Mouse (Mus musculus) urinary bladder, postnatal 10 days (tissue): ENCODE measurements around the gene Itih5.

ENCODE experiments used
- DNase-seq: peaks from one replicate; pipeline ENCODE4 v3.0.0; 2022; ENCODE audit warnings: low spot score

Itih5 gene

DNA sequence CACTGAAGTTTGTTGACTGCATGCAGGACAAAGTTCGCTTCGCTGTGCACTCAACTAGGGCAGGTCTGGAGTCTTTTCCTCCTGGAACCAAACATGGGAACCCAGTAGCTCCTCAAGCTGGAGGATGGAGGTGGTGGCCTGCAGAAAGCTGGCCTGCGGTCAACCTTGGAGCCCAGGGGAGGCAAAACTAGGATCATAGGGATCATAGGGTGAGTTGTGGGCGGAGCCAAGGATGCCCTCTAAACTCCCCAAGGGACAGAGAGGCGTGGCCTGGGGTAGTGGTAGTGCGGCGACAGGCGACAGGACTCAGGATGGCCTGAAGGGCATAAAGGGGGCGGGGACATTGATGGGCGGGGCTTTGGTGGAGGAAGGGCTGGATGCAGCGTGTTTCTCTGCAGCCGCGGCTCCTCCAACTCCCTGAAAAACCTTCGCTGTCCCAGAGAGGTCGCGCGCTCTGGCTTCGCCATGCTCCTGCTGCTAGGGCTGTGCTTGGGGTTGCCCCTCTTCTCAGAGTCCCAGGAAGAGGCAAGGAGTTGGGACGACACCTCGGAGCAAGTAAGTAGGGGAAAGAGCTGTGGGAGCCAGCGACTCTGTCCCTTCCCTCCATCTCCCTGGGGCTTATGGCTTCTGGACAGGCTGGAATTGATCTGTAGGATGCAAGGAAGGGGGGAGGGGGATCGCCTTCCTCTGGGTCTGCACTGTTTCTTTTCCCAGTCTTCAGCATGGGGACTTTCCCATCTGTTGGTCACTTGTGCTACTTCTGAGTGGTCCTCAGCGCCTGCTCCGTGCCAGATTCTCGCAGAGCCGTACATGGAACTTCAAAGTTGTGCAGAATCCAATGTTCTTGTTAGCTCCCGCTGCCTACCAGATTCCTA lies at the start of gene Itih5:
TSS of gene Itih5 (plus strand) at position 371 of the 875 bp plus-strand sequence.
- DNase-seq: no peak

DNA sequence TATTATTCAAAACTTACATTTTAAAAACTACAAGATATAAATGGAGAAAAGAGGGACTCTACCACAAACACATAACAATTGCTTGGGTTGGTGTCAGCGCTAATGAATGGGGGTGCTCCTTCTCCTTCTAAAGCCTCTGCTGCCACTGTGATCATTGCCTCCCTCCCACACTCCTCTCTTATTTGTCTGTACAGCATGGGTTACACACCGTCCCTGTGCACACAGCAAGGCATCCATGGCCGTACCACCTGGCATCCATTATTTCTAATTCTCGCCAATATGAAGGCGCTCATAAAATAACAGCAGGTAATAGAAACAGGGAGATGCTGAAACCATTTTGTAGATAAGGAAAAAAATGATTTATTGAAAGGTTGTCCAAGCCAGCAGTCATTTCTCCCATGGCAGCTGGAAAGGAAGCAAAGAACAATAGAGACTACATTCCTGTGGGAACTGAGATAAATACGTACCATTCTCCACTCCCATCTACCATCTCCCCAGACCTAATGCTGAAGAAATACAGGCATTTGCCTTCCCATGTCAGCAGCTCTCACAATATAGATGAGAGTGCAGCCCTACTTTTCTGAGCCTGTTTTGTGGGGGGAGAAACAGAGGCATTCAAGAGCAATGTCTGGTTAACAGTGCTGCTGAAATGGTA lies 44.7 kb upstream of the Itih5 start:
- no peak for DNase-seq

DNA sequence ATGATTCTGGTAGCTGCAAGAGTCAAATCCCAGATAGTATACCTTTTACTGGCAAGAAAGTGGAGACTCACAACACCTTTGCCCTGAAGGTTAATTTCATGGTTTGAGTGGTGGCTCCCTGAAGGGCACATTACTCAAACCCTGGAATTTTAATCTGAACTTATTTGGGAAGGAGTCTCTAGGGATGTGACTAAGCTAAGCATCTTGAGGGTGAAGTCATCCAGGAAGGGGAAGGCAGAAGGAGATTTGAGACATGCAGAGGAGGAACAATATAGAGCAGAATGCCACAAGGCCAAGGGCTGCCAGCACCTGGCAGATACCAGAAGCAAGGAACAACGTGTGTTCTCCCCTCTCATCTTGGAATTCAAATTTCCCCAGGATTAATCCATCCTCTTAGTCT lies 34.6 kb upstream of the Itih5 start:
- no peak for DNase-seq

DNA sequence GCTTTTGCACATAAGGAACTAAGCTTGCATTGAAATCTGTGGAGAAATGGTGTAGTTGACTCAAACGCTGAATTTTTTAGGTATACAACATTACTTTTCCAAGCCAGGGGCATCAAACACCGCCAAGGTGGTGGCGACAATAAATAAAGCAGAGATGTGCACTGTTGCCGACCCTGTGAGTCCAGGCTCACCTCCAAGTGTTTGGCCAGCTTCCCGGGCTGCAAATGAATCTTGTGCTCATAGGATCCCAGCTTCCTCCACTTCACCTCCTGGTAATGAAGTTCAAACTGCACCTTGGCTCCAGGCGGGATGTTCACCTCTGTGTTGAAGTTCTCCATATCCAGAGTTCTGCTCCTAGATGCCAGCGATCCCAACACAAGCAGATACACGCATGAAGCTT lies 34.1 kb upstream of the Itih5 start:
- DNase-seq: no peak

DNA sequence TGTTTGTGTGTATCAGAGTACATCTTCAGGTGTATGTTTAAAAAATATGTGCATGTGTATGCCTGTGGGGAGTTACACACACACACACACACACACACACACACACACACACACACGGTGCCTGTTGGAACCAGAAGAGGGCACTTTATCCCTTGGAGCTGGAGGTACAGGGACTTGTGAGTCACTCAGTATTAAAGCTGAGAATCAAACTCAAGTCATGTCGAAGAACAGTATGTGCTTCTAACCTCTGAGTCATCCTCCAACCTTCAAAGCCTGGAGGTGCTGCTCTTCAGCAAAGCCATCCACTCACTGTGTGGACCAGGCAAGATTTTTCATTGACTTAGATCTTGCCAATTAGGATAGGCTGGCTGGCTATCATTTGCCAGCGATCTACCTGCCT lies 31.5 kb upstream of the Itih5 start:
- no peak for DNase-seq

DNA sequence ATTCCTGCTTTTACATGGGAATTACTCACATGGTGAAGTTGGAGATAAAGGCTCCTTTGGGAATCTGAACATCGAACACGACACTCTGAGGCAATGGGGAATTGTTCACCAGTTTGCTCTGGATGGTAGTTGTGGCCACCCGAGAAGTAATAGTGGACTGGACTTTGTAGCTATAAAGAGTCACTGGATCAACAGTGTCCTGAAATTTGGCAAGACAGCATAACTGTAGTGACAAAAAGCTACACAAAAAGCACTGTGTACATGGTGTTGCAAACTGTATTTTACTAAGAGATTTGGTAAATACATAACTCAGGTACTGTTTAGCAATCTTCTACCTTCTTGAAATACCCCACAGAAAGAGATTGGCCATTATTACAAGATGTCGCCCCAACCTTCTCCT lies 27.2 kb upstream of the Itih5 start:
- DNase-seq: no peak

DNA sequence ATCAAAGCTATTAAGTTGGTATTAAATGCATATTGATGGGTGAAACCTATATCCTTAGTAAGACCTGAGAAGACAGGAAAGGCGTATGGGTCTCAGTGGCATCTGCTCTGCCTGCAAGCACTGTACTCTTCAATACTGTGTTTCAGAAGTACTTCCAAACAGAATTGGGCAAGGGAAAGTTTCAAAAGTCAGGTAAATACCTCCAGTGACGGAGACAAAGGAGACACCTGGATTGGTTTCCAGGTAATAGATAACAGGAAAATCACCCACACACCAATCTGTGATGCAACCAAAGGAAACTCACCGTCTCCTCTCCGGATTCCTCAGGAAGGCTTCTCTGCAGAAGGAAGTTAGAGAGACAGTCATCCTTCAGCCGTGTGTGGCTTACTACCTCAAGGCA lies 25.9 kb upstream of the Itih5 start:
- no peak for DNase-seq

DNA sequence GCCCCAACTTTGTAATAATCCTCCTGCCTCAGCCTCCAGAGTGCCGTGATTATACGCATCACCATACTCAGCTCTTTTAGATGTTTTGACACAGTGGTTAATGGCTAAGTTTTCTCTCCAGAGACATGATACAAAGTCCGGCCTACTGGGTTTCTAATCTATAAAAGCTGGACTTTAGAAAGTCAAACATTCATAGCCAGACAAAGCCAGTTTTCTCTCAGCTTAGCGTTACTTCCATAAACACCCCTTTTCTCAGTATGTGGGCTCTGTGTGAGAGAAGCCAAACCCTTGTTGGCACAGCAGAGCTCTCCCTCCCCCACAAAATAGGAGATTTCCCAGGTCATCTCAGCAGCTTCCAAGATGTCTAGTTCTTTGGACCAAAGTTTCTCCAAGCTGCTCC lies 24.8 kb upstream of the Itih5 start:
- no peak for DNase-seq

DNA sequence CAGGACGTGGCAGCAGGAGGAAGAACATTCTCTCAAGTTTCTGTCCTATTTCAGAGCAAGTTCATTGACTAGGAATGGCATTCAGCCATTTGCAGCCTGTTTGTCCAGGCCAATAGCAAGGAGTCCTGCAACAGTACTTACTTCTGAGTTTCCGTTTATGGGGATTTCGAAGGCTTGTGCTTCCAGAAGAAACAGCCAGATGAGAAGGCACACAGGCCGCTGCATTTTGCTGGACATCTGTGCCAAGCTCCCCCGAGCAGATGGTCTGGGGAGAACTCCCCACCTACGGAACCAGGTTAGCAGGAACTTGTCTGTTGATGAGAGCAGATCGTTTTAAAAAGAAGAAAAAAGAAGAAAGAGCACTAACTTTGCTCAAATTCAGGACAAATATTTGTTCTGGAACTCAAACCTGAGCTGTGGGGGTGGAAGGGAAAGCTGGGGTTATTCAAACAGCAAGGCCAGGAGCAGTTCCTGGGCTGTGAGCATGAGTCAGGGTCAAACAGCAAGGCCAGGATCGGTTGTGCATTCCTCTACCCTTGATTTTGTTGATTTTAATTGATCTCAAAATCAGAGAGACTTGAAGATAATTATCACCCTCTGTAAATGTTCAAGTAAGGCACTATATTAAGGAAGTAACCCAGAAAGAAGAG lies 22.9 kb upstream of the Itih5 start:
- no peak for DNase-seq

DNA sequence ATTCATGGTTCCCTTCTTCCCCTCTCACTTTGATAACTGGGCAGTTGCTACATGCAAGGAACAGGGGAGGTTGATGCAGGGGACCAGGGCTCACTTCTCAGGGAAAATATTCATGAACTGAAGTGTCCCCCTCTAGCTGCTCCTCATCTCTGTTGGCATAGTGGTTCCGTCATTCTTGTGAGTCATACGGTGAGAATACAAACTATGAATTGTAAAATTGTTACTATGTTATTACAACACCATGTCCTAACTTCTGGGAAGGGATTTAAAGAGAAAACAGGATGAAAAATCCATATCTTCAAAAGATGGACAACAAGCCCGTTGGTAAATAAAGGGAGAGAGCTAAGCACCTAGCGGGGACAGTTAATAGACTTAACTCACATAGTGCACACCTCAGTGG lies 22.1 kb upstream of the Itih5 start, which contains the start of gene Itih2:
TSS of gene Itih2 (minus strand) at position 101 of the 400 bp plus-strand sequence.
- no peak for DNase-seq

DNA sequence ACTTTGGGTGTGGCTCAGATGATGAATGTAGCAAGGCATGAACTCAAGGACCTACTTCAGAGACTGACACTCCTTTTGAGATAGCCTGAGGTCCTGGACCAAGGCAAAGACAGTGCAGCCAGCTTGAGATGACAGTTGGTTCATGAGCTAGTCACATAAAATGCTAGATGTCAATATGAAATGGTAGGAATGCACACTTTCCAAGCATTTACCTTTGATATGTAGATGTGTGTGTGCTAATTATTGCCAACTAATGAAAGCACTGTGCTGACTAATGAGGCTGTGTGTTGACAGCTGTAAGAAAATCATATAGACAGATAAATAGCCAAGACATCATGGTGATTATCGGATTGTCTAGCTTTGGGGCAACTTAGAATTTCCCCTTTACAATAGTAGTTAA lies 21.2 kb upstream of the Itih5 start:
- DNase-seq: no peak

DNA sequence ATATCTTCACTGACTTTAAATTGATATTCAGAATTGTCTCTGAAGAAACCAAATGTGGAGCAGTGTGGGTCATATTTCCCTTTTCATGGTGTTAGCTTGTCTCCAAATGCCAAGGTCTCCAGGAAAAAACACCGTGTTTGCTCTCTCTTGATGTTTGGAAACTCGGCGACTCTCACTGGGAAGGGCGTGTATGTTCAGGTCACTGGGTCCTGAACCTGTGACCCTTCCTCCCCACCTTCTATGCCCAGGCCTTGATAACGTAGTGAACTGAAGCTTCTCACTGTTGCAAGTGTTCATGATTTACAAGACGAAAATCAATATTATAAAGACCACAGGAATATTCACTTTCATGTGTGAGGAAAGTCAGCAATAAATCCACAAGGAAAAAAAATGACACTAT lies 19.4 kb upstream of the Itih5 start:
- DNase-seq: no peak

DNA sequence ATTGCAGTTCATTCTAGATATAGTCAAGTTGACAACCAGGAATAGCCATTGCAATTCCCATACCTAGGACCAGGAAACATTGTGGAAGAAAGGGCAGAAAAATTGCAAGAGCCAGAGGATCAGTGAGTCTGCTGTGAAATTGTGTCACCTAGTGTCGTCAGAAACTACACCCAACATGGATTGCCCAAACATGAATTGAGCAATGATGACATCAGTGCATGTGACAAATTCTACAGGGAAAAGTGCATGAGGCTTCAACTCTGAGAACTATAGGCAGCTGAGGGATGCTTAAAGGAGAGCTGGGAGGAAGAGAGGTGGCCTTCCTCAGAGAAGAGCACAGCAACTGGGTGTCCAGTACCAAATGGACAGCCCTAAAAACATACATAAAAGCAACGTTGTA lies 16.1 kb upstream of the Itih5 start:
- DNase-seq: no peak

DNA sequence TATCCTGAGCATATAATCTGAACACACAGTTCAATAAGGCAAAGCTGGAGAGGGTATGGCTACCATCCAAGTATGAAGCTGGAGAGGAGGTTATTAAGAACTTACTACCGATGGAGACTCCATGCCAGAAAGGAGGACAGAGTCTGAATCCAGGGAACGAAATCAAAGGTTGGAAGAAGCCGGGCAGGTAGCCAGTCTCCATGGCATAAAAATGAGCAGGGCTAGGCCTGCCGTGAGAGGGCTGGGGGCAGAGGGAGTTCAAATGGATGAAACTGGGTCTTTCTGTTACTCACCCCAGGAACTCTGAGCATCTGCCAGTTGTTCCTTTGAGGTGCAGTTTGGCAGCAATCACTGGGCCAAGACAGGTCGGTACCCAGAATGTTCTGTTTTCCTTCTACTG lies 12.9 kb upstream of the Itih5 start:
- DNase-seq: no peak

DNA sequence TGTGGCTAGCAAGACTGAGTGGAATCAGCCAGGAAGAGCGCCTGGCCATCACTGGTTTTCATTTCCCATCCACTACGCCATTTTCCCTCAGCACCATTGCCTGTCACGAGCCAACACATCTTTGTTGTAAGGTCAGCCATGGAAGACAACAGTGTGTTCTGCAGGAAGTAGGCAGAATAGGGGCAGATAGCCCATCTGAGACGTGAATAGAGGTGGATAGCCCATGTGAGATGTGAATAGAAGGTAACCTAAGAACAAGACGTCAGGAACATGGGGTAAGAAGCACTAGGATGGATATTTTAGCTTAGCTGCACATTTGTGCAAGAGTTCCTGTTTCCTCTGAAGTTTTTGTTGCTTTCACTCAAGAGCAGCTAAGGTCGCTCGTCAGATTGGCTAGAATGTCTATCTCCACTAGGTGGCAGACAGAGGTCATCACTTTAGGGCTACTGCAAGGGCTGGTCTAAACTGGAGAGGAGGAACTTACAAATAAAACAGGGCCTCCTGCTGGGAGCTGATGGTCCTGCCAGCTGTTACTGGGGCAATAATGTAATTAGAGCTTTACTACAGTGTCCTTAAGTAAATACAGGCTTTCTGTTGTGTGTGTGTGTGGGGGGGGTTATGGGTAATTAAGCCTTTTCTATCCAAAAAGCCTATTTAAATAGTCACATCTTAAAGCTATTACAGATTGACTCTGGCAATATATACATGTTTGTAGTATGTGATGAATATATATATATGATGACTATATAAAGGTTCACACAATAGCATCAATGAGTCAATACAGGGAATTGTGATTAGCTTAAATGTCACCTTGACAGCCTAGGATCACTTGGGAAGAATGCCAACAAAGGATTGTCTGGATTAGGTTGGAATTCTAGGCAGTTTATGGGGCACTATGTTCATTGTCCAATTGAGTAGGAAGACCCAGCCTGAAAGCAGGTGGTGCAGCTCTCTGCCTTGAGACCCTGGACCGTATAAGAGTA lies 10.6 kb upstream of the Itih5 start:
- DNase-seq: no peak

DNA sequence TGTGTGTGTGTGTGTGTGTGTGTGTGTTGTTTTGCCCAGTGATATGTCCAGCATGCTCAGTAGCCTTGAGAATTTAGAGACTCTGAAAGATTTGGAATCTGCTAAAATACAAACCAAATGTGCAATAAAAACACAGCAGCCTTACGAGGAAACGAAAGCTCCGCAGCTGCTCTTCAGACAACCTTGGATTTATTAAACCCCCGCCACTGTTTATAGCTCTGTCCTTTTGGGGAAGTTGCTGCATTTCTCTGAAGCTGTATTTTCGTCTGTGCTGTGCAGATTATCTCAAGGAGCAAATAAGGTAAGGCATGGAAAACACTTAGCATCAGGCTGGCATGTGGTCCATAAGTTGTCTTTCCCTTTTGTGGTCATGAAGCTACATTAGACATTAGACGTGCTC lies 7.9 kb upstream of the Itih5 start:
- DNase-seq: no peak

DNA sequence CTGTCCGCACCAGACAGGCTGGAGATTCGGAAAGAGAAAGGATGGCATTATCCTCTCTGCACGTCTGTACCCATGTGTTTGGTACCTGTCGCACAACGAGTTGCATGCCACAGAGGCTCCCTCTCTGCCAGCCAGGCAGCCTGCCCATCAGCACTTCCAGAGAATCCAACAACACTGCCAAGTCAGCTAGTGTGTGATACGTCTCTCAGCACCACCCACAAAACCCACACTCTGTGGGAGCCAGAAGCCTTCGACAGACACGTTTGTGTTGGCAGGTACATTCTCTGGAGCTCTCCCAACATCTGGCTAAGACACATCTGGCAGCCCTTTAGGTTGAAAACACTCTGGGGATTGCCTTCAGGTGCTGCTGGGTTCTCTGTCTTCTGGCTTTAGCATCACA lies 6.2 kb upstream of the Itih5 start:
- DNase-seq: no peak

DNA sequence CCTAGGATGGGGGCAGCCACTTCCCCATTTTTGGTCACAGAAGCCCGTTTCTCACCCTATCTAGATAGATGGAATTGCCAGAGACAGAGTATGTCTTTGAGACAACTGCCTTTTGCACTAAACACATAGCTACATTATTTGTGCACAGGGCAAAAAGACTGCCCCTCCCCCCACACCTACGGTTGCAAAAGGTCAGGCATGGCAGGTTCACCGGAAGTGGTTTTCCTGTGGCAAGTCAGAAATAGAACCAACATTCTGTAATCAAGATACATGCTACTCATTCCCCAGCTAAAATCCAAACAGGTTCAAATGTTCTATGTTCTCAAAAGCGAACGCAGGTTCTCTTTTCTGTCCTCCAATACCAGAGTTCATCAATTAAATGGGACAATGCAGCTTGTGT lies 781 bp upstream of the Itih5 start:
- no peak for DNase-seq

DNA sequence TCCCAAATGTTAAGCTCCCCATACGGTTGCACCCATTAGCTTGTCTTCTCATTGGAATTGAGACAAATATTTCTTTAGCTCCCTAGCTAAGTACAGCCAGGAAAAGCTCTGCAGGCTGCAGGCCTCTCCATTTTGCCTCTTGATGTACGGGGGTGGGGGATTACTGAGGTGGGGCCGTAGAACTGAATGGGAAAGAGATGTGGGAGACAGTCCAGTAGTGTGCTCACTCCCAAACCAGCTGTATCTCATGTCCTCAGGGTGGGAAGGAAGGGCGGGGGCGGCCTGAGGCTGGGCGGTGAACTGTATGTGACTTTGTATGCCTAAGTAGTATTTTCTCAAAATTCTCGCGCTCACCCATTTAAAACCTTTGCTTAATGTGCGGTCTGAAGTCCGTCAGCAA lies 3.8 kb downstream of the Itih5 start:
- DNase-seq: no peak

DNA sequence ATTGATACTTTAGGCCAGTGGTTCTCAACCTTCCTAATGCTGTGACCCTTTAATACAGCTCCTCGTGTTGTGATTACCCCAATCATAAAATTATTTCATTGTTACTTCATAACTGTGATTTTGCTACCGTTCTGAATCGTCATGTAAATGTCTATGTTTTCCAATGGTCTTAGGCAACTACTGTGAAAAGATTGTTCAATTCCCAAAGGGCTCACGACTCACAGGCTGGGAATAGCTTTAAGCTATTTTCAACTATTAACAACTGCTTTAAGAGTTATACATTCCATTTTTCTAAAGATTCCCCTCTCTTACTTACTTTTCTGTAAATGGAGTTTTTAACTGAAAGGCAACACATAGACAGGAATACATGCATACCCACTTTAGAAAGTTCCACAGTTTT lies 8.6 kb downstream of the Itih5 start:
- no peak for DNase-seq

DNA sequence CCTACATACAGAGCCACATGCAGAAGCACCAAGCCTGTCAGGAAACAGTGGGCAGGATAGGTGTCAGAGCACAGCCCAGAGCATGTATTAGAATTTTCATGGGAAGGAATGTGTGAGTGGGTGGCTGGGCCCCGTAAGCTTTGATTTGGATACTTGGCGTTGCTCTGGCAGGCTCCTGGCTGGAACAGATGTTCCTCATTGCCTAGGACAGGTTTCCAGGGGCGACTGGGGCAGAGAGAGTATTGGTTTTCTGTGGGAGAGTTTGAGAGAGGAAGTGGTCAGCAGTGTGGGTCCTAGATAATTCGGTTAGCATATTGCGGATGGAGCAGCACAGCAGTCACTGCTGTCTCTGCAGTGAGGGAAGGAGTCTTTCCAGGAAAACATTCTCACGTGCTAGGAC lies 13.3 kb downstream of the Itih5 start:
- DNase-seq: no peak

DNA sequence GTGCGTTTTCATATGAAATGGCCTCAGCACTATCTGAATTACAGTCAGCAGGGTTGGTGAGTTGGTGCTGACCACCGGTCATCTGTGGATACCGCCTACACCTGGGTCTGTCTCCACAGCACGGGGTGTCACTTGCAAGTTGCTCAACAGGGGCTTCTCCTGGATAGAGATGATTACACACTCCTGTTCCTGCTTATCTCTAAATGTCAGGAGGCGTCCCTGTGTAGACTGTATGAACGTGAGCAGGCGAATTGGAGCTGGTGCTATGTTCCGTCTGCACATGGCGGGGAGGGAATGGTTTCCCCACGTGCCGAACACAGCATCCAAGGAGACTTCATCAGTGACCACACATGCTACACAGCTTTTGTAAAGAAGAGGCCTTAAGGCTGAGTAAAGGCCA lies 13.9 kb downstream of the Itih5 start:
- DNase-seq: no peak
